Mouse (Mus musculus): ENCODE results near the gene Myh2. TPM values are rescaled to one million over a fixed set of nuclear protein-coding genes. Genes with fewer than 3 reads are reported as not detected.

Myh2 gene
- polyA plus RNA-seq, 1 experiment from 2014 or later, result not detected

- Histone ChIP-seq H3K36me3 (ENCODE audit: control insufficient read depth, insufficient read depth, low read length) (no peaks in the 10 kb centered on the region), H3K4me1 (replicated peaks; ENCODE audit: control insufficient read depth, insufficient read depth, low read length) (no peaks in the 10 kb centered on the region), H3K9ac (ENCODE audit: low read depth, low read length) (no peak overlapping the region), H3K27me3 (replicated peaks; ENCODE audit: control insufficient read depth, insufficient read depth, low read length) (no peaks in the 10 kb centered on the region), H3K27ac (ENCODE audit: low read depth, low read length) (no peak overlapping the region), H3K4me3 (ENCODE audit: low read depth, low read length) (no peak overlapping the region), H3K9me3 (ENCODE audit: control insufficient read depth, low read length) (no peaks in the 10 kb centered on the region), H3K4me2 (no peak overlapping the region)
- ATAC-seq (replicated peaks; ENCODE audit: low FRiP score) (no peak), DNase-seq (ENCODE audit: low spot score) (no peak)
- 75% methylated on average over 4 of the region's 4 CpGs for WGBS
These were observed 7.1 kb upstream of the Myh2 start for GRCm38 (mm10) chr11:67163701-67164100.

GRCm38 (mm10) chr11:67164851-67165250 is 6.0 kb upstream of the Myh2 start:
- no peaks in the 10 kb centered on the region for H3K4me1 ChIP-seq (replicated peaks; ENCODE audit: control insufficient read depth, insufficient read depth, low read length)
- DNase-seq (ENCODE audit: low spot score) (no peak), ATAC-seq (replicated peaks; ENCODE audit: low FRiP score) (no peak)
- no peak overlapping the region for H3K4me3 ChIP-seq (ENCODE audit: low read depth, low read length)
- H3K9me3 ChIP-seq (ENCODE audit: control insufficient read depth, low read length), result no peaks in the 10 kb centered on the region
- no peak overlapping the region for H3K27ac ChIP-seq (ENCODE audit: low read depth, low read length)
- no peak overlapping the region for H3K9ac ChIP-seq (ENCODE audit: low read depth, low read length)
- WGBS, result 56% methylated on average over 5 of the region's 5 CpGs
- H3K27me3 ChIP-seq (replicated peaks; ENCODE audit: control insufficient read depth, insufficient read depth, low read length), result no peaks in the 10 kb centered on the region
- no peaks in the 10 kb centered on the region for H3K36me3 ChIP-seq (ENCODE audit: control insufficient read depth, insufficient read depth, low read length)
- H3K4me2 ChIP-seq, result no peak overlapping the region

GRCm38 (mm10) chr11:67169301-67169700 is 1.5 kb upstream of the Myh2 start:
- Histone ChIP-seq H3K4me1 (replicated peaks; ENCODE audit: control insufficient read depth, insufficient read depth, low read length) (no peaks in the 10 kb centered on the region), H3K27me3 (replicated peaks; ENCODE audit: control insufficient read depth, insufficient read depth, low read length) (no peaks in the 10 kb centered on the region), H3K27ac (ENCODE audit: low read depth, low read length) (no peak overlapping the region), H3K9me3 (ENCODE audit: control insufficient read depth, low read length) (no peaks in the 10 kb centered on the region), H3K36me3 (ENCODE audit: control insufficient read depth, insufficient read depth, low read length) (no peaks in the 10 kb centered on the region), H3K9ac (ENCODE audit: low read depth, low read length) (no peak overlapping the region), H3K4me2 (no peak overlapping the region), H3K4me3 (ENCODE audit: low read depth, low read length) (no peak overlapping the region)
- DNase-seq (ENCODE audit: low spot score) (no peak), ATAC-seq (replicated peaks; ENCODE audit: low FRiP score) (no peak)
- WGBS, result 61% methylated on average over 5 of the region's 5 CpGs

GRCm38 (mm10) chr11:67172439-67172838 is 1.6 kb downstream of the Myh2 start:
- DNase-seq (ENCODE audit: low spot score) (no peak), ATAC-seq (replicated peaks; ENCODE audit: low FRiP score) (no peak)
- Histone ChIP-seq H3K27me3 (replicated peaks; ENCODE audit: control insufficient read depth, insufficient read depth, low read length) (no peaks in the 10 kb centered on the region), H3K27ac (ENCODE audit: low read depth, low read length) (no peak overlapping the region), H3K36me3 (ENCODE audit: control insufficient read depth, insufficient read depth, low read length) (no peaks in the 10 kb centered on the region), H3K9ac (ENCODE audit: low read depth, low read length) (no peak overlapping the region), H3K4me1 (replicated peaks; ENCODE audit: control insufficient read depth, insufficient read depth, low read length) (no peaks in the 10 kb centered on the region), H3K4me3 (ENCODE audit: low read depth, low read length) (no peak overlapping the region), H3K9me3 (ENCODE audit: control insufficient read depth, low read length) (no peaks in the 10 kb centered on the region), H3K4me2 (no peak overlapping the region)
- WGBS, result 76% methylated on average over 2 of the region's 2 CpGs

GRCm38 (mm10) chr11:67176376-67176775 is 5.5 kb downstream of the Myh2 start:
- Histone ChIP-seq H3K9me3 (ENCODE audit: control insufficient read depth, low read length) (no peaks in the 10 kb centered on the region), H3K27ac (ENCODE audit: low read depth, low read length) (no peak overlapping the region), H3K4me3 (ENCODE audit: low read depth, low read length) (no peak overlapping the region), H3K27me3 (replicated peaks; ENCODE audit: control insufficient read depth, insufficient read depth, low read length) (no peaks in the 10 kb centered on the region), H3K9ac (ENCODE audit: low read depth, low read length) (no peak overlapping the region), H3K36me3 (ENCODE audit: control insufficient read depth, insufficient read depth, low read length) (no peaks in the 10 kb centered on the region), H3K4me1 (replicated peaks; ENCODE audit: control insufficient read depth, insufficient read depth, low read length) (no peaks in the 10 kb centered on the region), H3K4me2 (no peak overlapping the region)
- DNase-seq (ENCODE audit: low spot score) (no peak), ATAC-seq (replicated peaks; ENCODE audit: low FRiP score) (no peak)
- WGBS, result 60% methylated on average over 5 of the region's 5 CpGs

GRCm38 (mm10) chr11:67190316-67190715 is 19.5 kb downstream of the Myh2 start:
- no peak overlapping the region for H3K9ac ChIP-seq (ENCODE audit: low read depth, low read length)
- H3K27me3 ChIP-seq (replicated peaks; ENCODE audit: control insufficient read depth, insufficient read depth, low read length), result no peaks in the 10 kb centered on the region
- DNase-seq (ENCODE audit: low spot score), result no peak
- no peaks in the 10 kb centered on the region for H3K9me3 ChIP-seq (ENCODE audit: control insufficient read depth, low read length)
- H3K27ac ChIP-seq (ENCODE audit: low read depth, low read length), result no peak overlapping the region
- no peak overlapping the region for H3K4me3 ChIP-seq (ENCODE audit: low read depth, low read length)
- H3K4me2 ChIP-seq, result no peak overlapping the region
- ATAC-seq (replicated peaks; ENCODE audit: low FRiP score), result no peak
- H3K4me1 ChIP-seq (replicated peaks; ENCODE audit: control insufficient read depth, insufficient read depth, low read length), result no peaks in the 10 kb centered on the region
- 72% methylated on average over 10 of the region's 10 CpGs for WGBS
- no peaks in the 10 kb centered on the region for H3K36me3 ChIP-seq (ENCODE audit: control insufficient read depth, insufficient read depth, low read length)

- H3K9ac ChIP-seq (ENCODE audit: low read depth, low read length), result no peak overlapping the region
- DNase-seq (ENCODE audit: low spot score), result no peak
- no peak overlapping the region for H3K4me2 ChIP-seq
- no peak overlapping the region for H3K4me3 ChIP-seq (ENCODE audit: low read depth, low read length)
- 82% methylated on average over 2 of the region's 2 CpGs for WGBS
- H3K9me3 ChIP-seq (ENCODE audit: control insufficient read depth, low read length), result no peaks in the 10 kb centered on the region
- no peak overlapping the region for H3K27ac ChIP-seq (ENCODE audit: low read depth, low read length)
- no peaks in the 10 kb centered on the region for H3K36me3 ChIP-seq (ENCODE audit: control insufficient read depth, insufficient read depth, low read length)
- no peaks in the 10 kb centered on the region for H3K4me1 ChIP-seq (replicated peaks; ENCODE audit: control insufficient read depth, insufficient read depth, low read length)
- no peaks in the 10 kb centered on the region for H3K27me3 ChIP-seq (replicated peaks; ENCODE audit: control insufficient read depth, insufficient read depth, low read length)
- ATAC-seq (replicated peaks; ENCODE audit: low FRiP score), result no peak
These were observed 20.0 kb downstream of the Myh2 start for GRCm38 (mm10) chr11:67190814-67191213.

GRCm38 (mm10) chr11:67191496-67191895 is 20.7 kb downstream of the Myh2 start:
- Histone ChIP-seq H3K4me3 (ENCODE audit: low read depth, low read length) (no peak overlapping the region), H3K4me2 (no peak overlapping the region), H3K27ac (ENCODE audit: low read depth, low read length) (no peak overlapping the region), H3K36me3 (ENCODE audit: control insufficient read depth, insufficient read depth, low read length) (no peaks in the 10 kb centered on the region), H3K27me3 (replicated peaks; ENCODE audit: control insufficient read depth, insufficient read depth, low read length) (no peaks in the 10 kb centered on the region), H3K9ac (ENCODE audit: low read depth, low read length) (no peak overlapping the region), H3K9me3 (ENCODE audit: control insufficient read depth, low read length) (no peaks in the 10 kb centered on the region), H3K4me1 (replicated peaks; ENCODE audit: control insufficient read depth, insufficient read depth, low read length) (no peaks in the 10 kb centered on the region)
- WGBS, result 85% methylated on average over 14 of the region's 14 CpGs
- no peak for ATAC-seq (replicated peaks; ENCODE audit: low FRiP score)
- no peak for DNase-seq (ENCODE audit: low spot score)

- H3K9me3 ChIP-seq (ENCODE audit: control insufficient read depth, low read length), result no peaks in the 10 kb centered on the region
- no peak overlapping the region for H3K9ac ChIP-seq (ENCODE audit: low read depth, low read length)
- no peak overlapping the region for H3K4me2 ChIP-seq
- H3K4me1 ChIP-seq (replicated peaks; ENCODE audit: control insufficient read depth, insufficient read depth, low read length), result no peaks in the 10 kb centered on the region
- no peak for ATAC-seq (replicated peaks; ENCODE audit: low FRiP score)
- DNase-seq (ENCODE audit: low spot score), result no peak
- H3K27ac ChIP-seq (ENCODE audit: low read depth, low read length), result no peak overlapping the region
- H3K4me3 ChIP-seq (ENCODE audit: low read depth, low read length), result no peak overlapping the region
- H3K27me3 ChIP-seq (replicated peaks; ENCODE audit: control insufficient read depth, insufficient read depth, low read length), result no peaks in the 10 kb centered on the region
- H3K36me3 ChIP-seq (ENCODE audit: control insufficient read depth, insufficient read depth, low read length), result no peaks in the 10 kb centered on the region
- WGBS, result 50% methylated on average over 1 of the region's 1 CpGs
These were observed 28.5 kb downstream of the Myh2 start for GRCm38 (mm10) chr11:67199321-67199720.
